Mouse (Mus musculus) midbrain, postnatal 0 days (tissue): ENCODE measurements around the gene Trir. TPM values are rescaled to one million over a fixed set of nuclear protein-coding genes. Genes with fewer than 3 reads are reported as not detected.

Source experiments
- ATAC-seq: fragments of 200-750 bp; cut with Nextera tagmentation; 2 replicates; pipeline ENCODE4 v1.8.0; 2017; ENCODE audit warnings: moderate number of reproducible peaks, mild to moderate bottlenecking, moderate TSS enrichment, moderate library complexity; ENCODE audit not compliant: low FRiP score
- DNase-seq: peaks from one replicate; pipeline ENCODE4 v3.0.0-alpha.2; 2015; ENCODE audit warnings: low spot score
- H3K27ac ChIP-seq: fragments of 300-500 bp; sonication (generic); 2 replicates; pipeline ENCODE4 v1.5.1; 2014; ENCODE audit warnings: low read depth, mild to moderate bottlenecking, low read length, mixed read lengths
- H3K27me3 ChIP-seq: fragments of 300-500 bp; sonication (generic); 2 replicates; pipeline ENCODE4 v1.6.1; 2014; ENCODE audit warnings: low read length, control low read depth, mixed read lengths; ENCODE audit not compliant: insufficient read depth
- H3K36me3 ChIP-seq: fragments of 300-500 bp; sonication (generic); 2 replicates; pipeline ENCODE4 v1.6.1; 2014; ENCODE audit warnings: low read length, control low read depth, mixed read lengths; ENCODE audit not compliant: insufficient read depth
- H3K4me1 ChIP-seq: fragments of 300-500 bp; sonication (generic); 2 replicates; pipeline ENCODE4 v1.6.1; 2014; ENCODE audit warnings: mild to moderate bottlenecking, control low read depth, antibody characterized with exemption, low read length, mixed read lengths; ENCODE audit not compliant: insufficient read depth
- H3K4me2 ChIP-seq: fragments of 300-500 bp; sonication (generic); 2 replicates; pipeline ENCODE4 v1.6.1; 2014; ENCODE audit warnings: low read depth, mild to moderate bottlenecking, low read length, mixed read lengths; ENCODE audit not compliant: poor library complexity, severe bottlenecking
- H3K4me3 ChIP-seq: fragments of 300-500 bp; sonication (generic); 2 replicates; pipeline ENCODE4 v1.5.1; 2014; ENCODE audit warnings: low read depth, mild to moderate bottlenecking, low read length, moderate library complexity
- H3K9ac ChIP-seq: fragments of 300-500 bp; sonication (generic); replicated peaks from 2 replicates; pipeline ENCODE4 v1.6.1; 2014; ENCODE audit warnings: mild to moderate bottlenecking, low read length, moderate library complexity, mixed read lengths; ENCODE audit not compliant: poor library complexity, severe bottlenecking
- H3K9me3 ChIP-seq: fragments of 300-500 bp; sonication (generic); 2 replicates; pipeline ENCODE4 v1.6.1; 2016; ENCODE audit warnings: low read length, control low read depth
- CTCF ChIP-seq: IDR thresholded peaks from 2 replicates; pipeline ENCODE4 v1.5.1; 2016; ENCODE audit warnings: antibody characterized with exemption, mild to moderate bottlenecking
- WGBS: fragments of 180-500 bp; shearing (Covaris S2); extraction: QIAGEN DNeasy Blood & Tissue Kit; methylation state at CpG from one replicate; pipeline ENCODE4 v1.1.7; 2014; 5-methylcytosine and 5-hydroxymethylcytosine counted together
- polyA plus RNA-seq: library from polyadenylated mRNA; unstranded; fragments of >200 nt; fragmentation: Nextera tagmentation; extraction: Ambion mirVana; gene quantifications from 2 replicates; pipeline ENCODE4 v1.2.1, GENCODE M21; 2015
- total RNA-seq: library from RNA; depleted of rRNA; stranded (reverse); fragments of >200 nt; gene quantifications from 2 replicates; pipeline ENCODE4 v1.2.3, GENCODE M21; 2014

Trir gene
- total and polyA plus RNA-seq, 2 experiments from 2014 or later: 144 to 266 TPM

DNA sequence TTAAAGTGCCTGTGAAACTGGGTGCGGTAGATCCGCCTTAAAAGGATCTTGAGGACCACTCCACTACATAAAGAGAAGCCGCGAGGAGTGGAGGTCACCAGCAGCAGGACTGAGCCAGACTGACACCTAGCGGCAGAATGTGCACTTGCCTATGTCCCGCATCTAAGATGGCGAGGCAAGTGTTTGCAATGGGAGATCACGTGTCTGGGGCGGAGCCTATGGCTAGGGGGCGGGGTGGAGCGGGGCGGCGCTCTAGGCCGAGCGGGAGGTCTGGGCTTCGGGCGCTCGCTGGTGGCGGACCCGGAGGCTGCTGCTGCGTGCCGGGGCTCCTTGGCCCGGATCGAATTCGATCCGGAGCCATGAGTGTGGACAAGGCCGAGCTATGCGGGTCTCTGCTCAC is 36.3 kb upstream of the Trir start, which contains the start of gene Hook2:
Gene Hook2 (plus strand): TSS at position 255 of the 400 bp plus-strand sequence.
- Histone ChIP-seq H3K4me3 (peak within 1 kb of the TSS; percentile 59), H3K27ac (peak within 1 kb of the TSS; percentile 72), H3K4me2 (peak within 1 kb of the TSS; percentile 91), H3K9me3 (no peaks in the 10 kb centered on the region), H3K9ac (peak within 1 kb of the TSS; percentile 91), H3K27me3 (no peaks in the 10 kb centered on the region), H3K36me3 (0 out of 2 replicates have a peak, but pooled peaks cover 10% of the 10 kb centered on the region), H3K4me1 (peaks cover 5% of the 10 kb centered on the region; the same call in 1 of the 2 replicates)
- 0% methylated on average over 26 of the region's 28 CpGs for WGBS
- peak; percentile 98 for TF ChIP-seq CTCF
- ATAC-seq (peak; percentile 89), DNase-seq (peak; percentile 99)

DNA sequence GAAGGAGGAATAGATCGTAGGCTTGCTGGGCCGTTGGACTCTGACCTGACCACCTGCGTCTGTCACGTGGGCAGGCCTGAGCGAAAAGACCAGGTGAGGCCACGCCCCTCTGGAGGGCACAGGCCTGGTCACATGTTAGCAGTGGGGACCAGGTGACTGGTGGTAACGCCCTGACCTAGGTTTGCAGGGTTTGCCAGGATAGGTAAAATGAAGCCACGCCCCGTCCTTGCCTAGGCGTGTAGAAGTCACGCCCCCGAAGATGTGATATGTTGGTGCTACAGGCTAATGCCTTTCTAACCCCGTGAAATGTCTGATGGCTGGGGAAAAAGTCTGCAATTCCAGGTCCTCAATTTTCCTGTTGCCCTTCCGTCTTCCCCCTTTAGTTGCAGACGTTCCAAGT is 35.8 kb upstream of the Trir start:
- ATAC-seq (peak; percentile 59), DNase-seq (peak; percentile 75)
- H3K4me2 ChIP-seq: peak overlapping the region; percentile 91
- WGBS: 5% methylated on average over 15 of the region's 15 CpGs
- no peaks in the 10 kb centered on the region for H3K9me3 ChIP-seq
- H3K9ac ChIP-seq: peak overlapping the region; percentile 91
- TF ChIP-seq CTCF: no peak
- H3K36me3 ChIP-seq: 0 out of 2 replicates have a peak, but pooled peaks cover 14% of the 10 kb centered on the region
- H3K4me3 ChIP-seq: peak overlapping the region; percentile 59
- peaks cover 5% of the 10 kb centered on the region; the same call in 1 of the 2 replicates for H3K4me1 ChIP-seq
- no peaks in the 10 kb centered on the region for H3K27me3 ChIP-seq
- peak overlapping the region; percentile 72 for H3K27ac ChIP-seq

DNA sequence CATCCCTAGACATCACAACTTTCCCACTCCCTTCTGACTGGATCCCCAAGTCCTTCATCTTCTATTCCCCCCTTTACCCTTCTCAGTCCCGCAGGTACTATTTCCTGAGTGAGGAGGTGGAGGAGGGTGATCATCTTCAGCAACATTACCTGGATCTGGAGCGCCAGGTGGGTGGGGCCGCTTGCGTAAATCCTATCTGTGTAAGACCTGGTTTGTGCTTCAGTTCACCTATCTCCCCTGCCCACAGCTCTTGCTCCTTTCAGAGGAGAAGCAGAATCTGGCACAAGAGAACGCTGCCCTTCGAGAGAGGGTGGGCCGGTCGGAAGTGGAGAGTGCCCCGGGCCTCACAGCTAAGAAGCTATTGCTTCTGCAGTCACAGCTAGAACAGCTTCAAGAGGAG is 32.2 kb upstream of the Trir start:
- H3K4me1 ChIP-seq: peaks cover 5% of the 10 kb centered on the region; the same call in 1 of the 2 replicates
- DNase-seq: no peak
- H3K36me3 ChIP-seq: peaks cover 14% of the 10 kb centered on the region; the same call in 1 of the 2 replicates
- no peaks in the 10 kb centered on the region for H3K27me3 ChIP-seq
- no peak overlapping the region for H3K9ac ChIP-seq
- no peak overlapping the region for H3K4me2 ChIP-seq
- 96% methylated on average over 9 of the region's 9 CpGs for WGBS
- no peak overlapping the region for H3K4me3 ChIP-seq
- TF ChIP-seq CTCF: no peak
- no peaks in the 10 kb centered on the region for H3K9me3 ChIP-seq
- H3K27ac ChIP-seq: no peak overlapping the region
- ATAC-seq: no peak

DNA sequence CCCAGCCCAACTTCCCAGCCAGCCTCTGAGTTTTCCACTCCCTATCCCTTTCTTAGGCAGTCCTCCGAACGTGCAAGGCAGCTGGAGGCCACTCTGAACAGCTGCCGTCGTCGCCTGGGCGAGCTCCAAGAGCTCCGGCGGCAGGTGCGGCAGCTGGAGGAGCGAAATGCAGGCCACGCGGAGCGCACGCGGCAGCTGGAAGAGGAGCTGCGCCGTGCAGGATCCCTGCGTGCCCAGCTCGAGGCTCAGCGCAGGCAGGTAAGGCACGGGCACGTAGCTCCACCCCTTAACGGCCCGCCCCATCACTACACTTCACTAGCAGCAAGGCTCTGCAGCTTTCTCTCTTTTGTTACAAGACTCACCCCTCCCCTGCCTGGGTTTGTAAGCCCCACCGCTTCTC is 30.9 kb upstream of the Trir start:
- peak; percentile 40 for DNase-seq
- no peak overlapping the region for H3K4me2 ChIP-seq
- no peaks in the 10 kb centered on the region for H3K9me3 ChIP-seq

DNA sequence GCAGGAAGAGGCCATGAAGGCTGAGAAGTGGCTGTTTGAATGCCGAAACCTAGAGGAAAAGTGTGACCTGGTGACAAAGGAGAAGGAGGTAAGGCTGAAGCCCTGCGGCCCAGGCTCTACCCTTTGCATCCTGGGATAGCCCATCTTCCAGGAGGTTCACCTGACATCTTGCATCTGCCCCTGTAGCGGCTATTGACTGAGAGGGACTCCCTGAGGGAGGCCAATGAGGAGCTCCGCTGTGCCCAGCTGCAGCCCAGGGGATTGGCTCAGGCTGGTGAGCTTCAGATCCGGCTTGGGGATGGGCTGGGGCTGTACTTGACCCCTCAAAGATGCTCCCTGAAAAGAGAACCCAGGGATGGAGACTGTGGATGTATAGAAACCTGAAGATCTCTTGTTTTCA is 29.6 kb upstream of the Trir start:
- no peak overlapping the region for H3K9ac ChIP-seq
- H3K4me1 ChIP-seq: no peaks in the 10 kb centered on the region
- no peaks in the 10 kb centered on the region for H3K9me3 ChIP-seq
- H3K4me3 ChIP-seq: no peak overlapping the region
- DNase-seq (no peak), ATAC-seq (no peak)
- WGBS: 82% methylated on average over 5 of the region's 5 CpGs
- no peak for TF ChIP-seq CTCF
- no peaks in the 10 kb centered on the region for H3K27me3 ChIP-seq
- H3K4me2 ChIP-seq: no peak overlapping the region
- H3K36me3 ChIP-seq: peaks cover 18% of the 10 kb centered on the region; the same call in 1 of the 2 replicates
- no peak overlapping the region for H3K27ac ChIP-seq

More for the DNA sequence above, 30.9 kb upstream of the Trir start:
- Histone ChIP-seq H3K4me3 (no peak overlapping the region), H3K9ac (no peak overlapping the region), H3K27ac (no peak overlapping the region), H3K4me1 (peaks cover 5% of the 10 kb centered on the region; the same call in 1 of the 2 replicates), H3K36me3 (peaks cover 14% of the 10 kb centered on the region; the same call in 1 of the 2 replicates), H3K27me3 (no peaks in the 10 kb centered on the region)
- TF ChIP-seq CTCF: no peak
- 24% methylated on average over 25 of the region's 25 CpGs for WGBS
- no peak for ATAC-seq

DNA sequence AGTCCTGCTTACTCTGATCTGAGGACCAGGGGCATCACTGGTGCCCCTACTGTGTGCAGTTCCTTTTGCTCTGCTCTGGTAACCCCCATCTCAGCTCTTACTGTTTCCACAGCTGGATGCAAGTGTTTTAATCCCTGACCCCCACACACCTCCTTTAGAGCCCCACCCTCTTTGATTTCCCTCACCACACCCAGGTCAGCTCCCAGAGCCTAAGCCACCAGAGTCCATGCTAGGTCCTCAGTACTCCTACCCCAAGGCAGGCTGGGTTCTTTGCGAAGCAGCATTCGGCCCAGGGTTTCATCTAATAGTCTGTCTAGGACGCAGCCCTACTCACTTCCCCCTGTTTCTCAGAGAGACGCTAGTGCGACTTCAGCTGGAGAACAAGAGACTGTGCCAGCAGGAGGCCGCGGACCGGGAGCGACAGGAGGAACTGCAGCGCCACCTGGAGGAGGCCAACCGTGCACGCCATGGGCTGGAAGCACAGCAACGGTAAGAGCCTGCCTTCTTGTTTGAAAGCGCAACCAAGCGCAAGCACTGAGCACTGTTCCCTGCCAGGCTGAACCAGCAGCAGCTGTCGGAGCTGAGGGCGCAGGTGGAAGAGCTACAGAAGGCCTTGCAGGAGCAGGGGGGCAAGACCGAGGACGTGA is 28.9 kb upstream of the Trir start:
- DNase-seq: peak; percentile 90
- WGBS: 5% methylated on average over 19 of the region's 19 CpGs

More for the DNA sequence above, 28.9 kb upstream of the Trir start:
- Histone ChIP-seq H3K9ac (0 out of 2 replicates have a peak overlapping the region, but pooled peaks have one; percentile 8), H3K27ac (no peak overlapping the region), H3K4me2 (peak overlapping the region; percentile 10; the same call in 1 of the 2 replicates), H3K36me3 (peaks cover 23% of the 10 kb centered on the region; the same call in 1 of the 2 replicates), H3K27me3 (no peaks in the 10 kb centered on the region), H3K4me1 (no peaks in the 10 kb centered on the region), H3K4me3 (no peak overlapping the region), H3K9me3 (no peaks in the 10 kb centered on the region)
- ATAC-seq: peak; percentile 48
- TF ChIP-seq CTCF: peak; percentile 88
